Comparison of ENCODE assay signal across 8 mouse cellular contexts in genomic region chr6:17280939-17281756, GRCm38 (mm10). TPM values are rescaled to one million over a fixed set of nuclear protein-coding genes. Genes with fewer than 3 reads are reported as not detected.
DNase-seq lines count a peak whose midpoint lies in the region; ATAC-seq lines count a peak whose summit lies in the region.

Gene Cav2 (plus strand): TSS chr6:17281185.

- no peaks in the 10 kb centered on the region for H3K9me3 ChIP-seq in hindbrain, embryonic 13.5 days

- peak; percentile 14 for DNase-seq in WW6 (ENCODE audit: low read depth, low spot score)
- DNase-seq in cerebellum, postnatal 25 days = peak; percentile 80 to 84
- DNase-seq in frontal cortex, postnatal 36 days (ENCODE audit: low spot score in 2 of 2) = peak; percentile 48 to 59
- DNase-seq in layer of hippocampus, postnatal 36 days = peak; percentile 51 to 62
- DNase-seq in lung, postnatal 14 days = peak; percentile 89
- DNase-seq in ovary, postnatal 14 days (ENCODE audit: low spot score) = peak; percentile 68
- peak; percentile 44 for DNase-seq in thymus, postnatal 4 days

- H3K9ac ChIP-seq in hindbrain, embryonic 13.5 days = peak within 1 kb of the TSS; percentile 77

- no peak within 1 kb of the TSS for H3K27ac ChIP-seq in hindbrain, embryonic 13.5 days

- WGBS in hindbrain, embryonic 13.5 days = under 1% methylated on average over 38 of the region's 40 CpGs

- H3K4me1 ChIP-seq in hindbrain, embryonic 13.5 days (replicated peaks) = peaks cover 10% of the 10 kb centered on the region

- no peaks in the 10 kb centered on the region for H3K36me3 ChIP-seq in hindbrain, embryonic 13.5 days

- H3K27me3 ChIP-seq in hindbrain, embryonic 13.5 days = peaks cover 12% of the 10 kb centered on the region; the same call in 1 of the 2 replicates

- H3K4me2 ChIP-seq in hindbrain, embryonic 13.5 days = peak within 1 kb of the TSS; percentile 76

- peak; percentile 89 for ATAC-seq in hindbrain, embryonic 13.5 days (ENCODE audit: low FRiP score)

- peak within 1 kb of the TSS; percentile 51 for H3K4me3 ChIP-seq in hindbrain, embryonic 13.5 days

RNA-seq across cellular contexts. Expression of gene Cav2, which starts in this region (rescaled TPM):
- 11.3 and 11.5 TPM in 2 replicates for polyA plus RNA-seq in hindbrain, embryonic 13.5 days (2015; fragmentation: Nextera tagmentation; extraction: Ambion mirVana)
- total RNA-seq in layer of hippocampus, postnatal 36 days (2021) = 10 to 100 TPM; 19.9 to 23.3 TPM

Comparison
In these comparisons a context has a peak if more than half of its experiments do, and no peak if none do; other contexts are left out.
1. DNase-seq: peak in every context shown above with its lines; median percentile 89 in lung, postnatal 14 days; 82 in cerebellum, postnatal 25 days; 68 in ovary, postnatal 14 days; 56 in layer of hippocampus, postnatal 36 days; 54 in frontal cortex, postnatal 36 days; 44 in thymus, postnatal 4 days; 14 in WW6.